Mouse (Mus musculus) embryonic facial prominence, embryonic 15.5 days (tissue): ENCODE results near the gene Sult5a1. TPM values are rescaled to one million over a fixed set of nuclear protein-coding genes. Genes with fewer than 3 reads are reported as not detected.
A peak's percentile ranks its signal among the peaks of the same experiment; 100 is the strongest.
"Not testable (repeated sequence)": the region's sequence is repeated elsewhere in the genome, so short reads cannot be mapped to it uniquely, and the experiment has no call there.

ENCODE experiments used
- ATAC-seq: fragments of 200-750 bp; cut with Nextera tagmentation; 2 replicates; pipeline ENCODE4 v1.8.0; 2017; ENCODE audit warnings: low read depth, moderate TSS enrichment; ENCODE audit not compliant: insufficient number of reproducible peaks, low FRiP score, low TSS enrichment
- H3K27ac ChIP-seq: fragments of 300-500 bp; sonication (generic); replicated peaks from 2 replicates; pipeline ENCODE4 v1.5.1; 2015; ENCODE audit warnings: mild to moderate bottlenecking, inconsistent platforms
- H3K27me3 ChIP-seq: fragments of 300-500 bp; sonication (generic); 2 replicates; pipeline ENCODE4 v1.6.1; 2015; ENCODE audit warnings: inconsistent platforms
- H3K36me3 ChIP-seq: fragments of 300-500 bp; sonication (generic); 2 replicates; pipeline ENCODE4 v1.6.1; 2015; ENCODE audit warnings: mild to moderate bottlenecking, inconsistent platforms
- H3K4me1 ChIP-seq: fragments of 300-500 bp; sonication (generic); 2 replicates; pipeline ENCODE4 v1.6.1; 2015; ENCODE audit warnings: inconsistent platforms
- H3K4me2 ChIP-seq: fragments of 300-500 bp; sonication (generic); replicated peaks from 2 replicates; pipeline ENCODE4 v1.6.1; 2015; ENCODE audit warnings: mild to moderate bottlenecking, inconsistent platforms
- H3K4me3 ChIP-seq: fragments of 300-500 bp; sonication (generic); replicated peaks from 2 replicates; pipeline ENCODE4 v1.5.1; 2015; ENCODE audit warnings: mild to moderate bottlenecking, inconsistent platforms
- H3K9ac ChIP-seq: fragments of 300-500 bp; sonication (generic); 2 replicates; pipeline ENCODE4 v1.6.1; 2015; ENCODE audit warnings: inconsistent platforms
- H3K9me3 ChIP-seq: fragments of 300-500 bp; sonication (generic); replicated peaks from 2 replicates; pipeline ENCODE4 v1.6.1; 2016; ENCODE audit warnings: inconsistent platforms
- WGBS: fragments of 180-500 bp; shearing (Covaris S2); methylation state at CpG from one replicate; pipeline ENCODE4 v1.1.7; 2015; 5-methylcytosine and 5-hydroxymethylcytosine counted together
- polyA plus RNA-seq: library from polyadenylated mRNA; unstranded; fragments of >200 nt; fragmentation: Nextera tagmentation; extraction: Ambion mirVana; gene quantifications from 2 replicates; pipeline ENCODE4 v1.2.1, GENCODE M21; 2015

Gene Sult5a1
- polyA plus RNA-seq, 1 experiment from 2014 or later: 47.8 TPM

DNA sequence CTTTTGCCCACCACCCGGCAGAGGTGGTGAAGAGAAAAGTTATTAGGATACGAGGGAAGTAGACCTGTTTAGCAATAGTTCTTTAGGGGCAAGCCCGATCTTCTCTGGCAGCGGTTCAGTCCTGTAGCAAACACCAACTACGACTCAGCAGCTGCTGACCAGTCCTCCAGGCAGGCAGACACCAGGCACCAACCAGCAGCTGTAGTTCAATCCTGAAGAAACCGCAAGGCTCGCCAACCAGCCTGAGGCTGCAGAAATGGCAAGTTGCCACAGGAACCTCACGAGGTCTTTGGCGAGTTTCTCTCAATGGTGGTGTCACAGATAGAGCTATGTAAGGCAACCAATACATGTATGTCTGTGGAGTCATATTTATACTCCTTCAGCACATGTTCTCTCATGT lies 45.2 kb downstream of the Sult5a1 start:
- H3K4me2 ChIP-seq: no peak overlapping the region

DNA sequence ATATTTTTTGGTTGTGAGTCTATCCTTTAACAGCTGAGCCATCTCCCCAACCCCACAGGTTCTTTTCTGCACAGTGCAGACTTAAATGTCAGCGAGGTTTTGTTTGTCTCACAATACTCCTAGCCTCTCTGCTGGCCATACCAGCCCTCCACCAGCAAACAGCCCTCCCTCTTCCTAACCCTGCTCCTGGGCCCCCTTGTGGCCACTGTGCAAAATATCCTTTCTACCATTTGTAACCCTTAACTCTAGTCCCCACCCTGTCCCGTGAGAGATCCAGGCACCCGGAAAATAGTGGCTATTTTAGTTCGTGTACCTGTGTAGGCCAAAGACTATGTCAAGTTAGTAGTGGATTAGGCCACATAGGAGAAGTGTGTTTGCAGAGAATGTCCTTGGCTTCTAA lies 47.5 kb downstream of the Sult5a1 start:
- Histone ChIP-seq H3K27ac (no peak overlapping the region), H3K4me3 (no peak overlapping the region), H3K9me3 (no peaks in the 10 kb centered on the region), H3K9ac (no peak overlapping the region), H3K4me2 (no peak overlapping the region), H3K4me1 (peaks cover 15% of the 10 kb centered on the region), H3K36me3 (peaks cover 2% of the 10 kb centered on the region), H3K27me3 (peaks cover 2% of the 10 kb centered on the region)
- ATAC-seq: 0 out of 2 replicates have a peak, but pooled peaks have one; percentile 34
- WGBS: 15% methylated on average over 4 of the region's 4 CpGs

More for the DNA sequence above, 45.2 kb downstream of the Sult5a1 start:
- Histone ChIP-seq H3K27me3 (peaks cover 24% of the 10 kb centered on the region), H3K36me3 (no peaks in the 10 kb centered on the region), H3K4me1 (peaks cover 31% of the 10 kb centered on the region), H3K9ac (no peak overlapping the region), H3K9me3 (no peaks in the 10 kb centered on the region), H3K4me3 (no peak overlapping the region), H3K27ac (no peak overlapping the region)
- 60% methylated on average over 9 of the region's 9 CpGs for WGBS
- no peak for ATAC-seq

DNA sequence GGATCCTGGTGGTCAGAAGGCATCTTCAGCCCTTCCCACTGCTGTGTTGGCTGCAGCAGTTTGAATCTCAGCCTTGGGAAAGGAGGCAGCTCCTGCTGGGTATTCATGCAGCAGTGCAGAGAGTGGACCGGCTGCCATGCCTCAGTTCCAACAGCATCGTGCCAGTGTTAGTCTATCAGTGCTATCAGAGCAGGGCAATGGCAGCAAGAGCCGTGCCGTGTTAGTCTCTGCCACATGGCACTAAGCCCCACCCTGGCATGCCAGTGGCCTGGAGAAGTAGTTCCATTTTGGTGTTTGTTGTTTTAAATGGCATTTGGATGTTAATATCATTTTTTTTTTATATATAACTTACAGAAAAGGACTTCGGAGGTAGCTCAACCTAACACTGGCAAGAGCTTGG lies 49.2 kb downstream of the Sult5a1 start:
- Histone ChIP-seq H3K27ac (no peak overlapping the region), H3K9me3 (no peaks in the 10 kb centered on the region), H3K9ac (no peak overlapping the region), H3K36me3 (peaks cover 19% of the 10 kb centered on the region), H3K4me2 (no peak overlapping the region), H3K4me1 (peaks cover 14% of the 10 kb centered on the region), H3K27me3 (no peaks in the 10 kb centered on the region), H3K4me3 (no peak overlapping the region)
- whole genome bisulfite sequencing: 84% methylated on average over 5 of the region's 5 CpGs
- no peak for ATAC-seq

DNA sequence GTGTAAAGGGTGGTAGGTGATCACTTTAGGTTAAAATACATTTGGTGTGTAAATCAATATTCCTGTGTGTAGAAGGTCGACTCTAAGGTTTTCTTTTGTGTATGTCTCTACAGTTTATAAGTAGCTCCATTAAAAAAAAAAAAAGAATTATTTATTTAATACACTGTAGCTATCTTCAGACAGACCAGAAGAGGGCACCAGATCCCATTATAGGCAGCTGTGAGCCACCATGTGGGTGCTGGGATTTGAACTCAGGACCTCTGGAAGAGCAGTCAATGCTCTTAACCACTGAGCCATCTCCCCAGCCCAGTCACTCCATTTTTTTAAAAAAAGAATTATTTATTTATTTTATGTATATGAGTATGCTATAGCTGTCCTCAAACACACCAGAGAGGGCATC lies 50.1 kb downstream of the Sult5a1 start:
- Histone ChIP-seq H3K4me2 (no peak overlapping the region), H3K27me3 (no peaks in the 10 kb centered on the region), H3K27ac (no peak overlapping the region), H3K36me3 (peaks cover 27% of the 10 kb centered on the region), H3K4me1 (peaks cover 21% of the 10 kb centered on the region), H3K9ac (no peak overlapping the region), H3K4me3 (no peak overlapping the region), H3K9me3 (no peaks in the 10 kb centered on the region)
- no peak for ATAC-seq
- WGBS: 75% methylated on average over 1 of the region's 1 CpGs

DNA sequence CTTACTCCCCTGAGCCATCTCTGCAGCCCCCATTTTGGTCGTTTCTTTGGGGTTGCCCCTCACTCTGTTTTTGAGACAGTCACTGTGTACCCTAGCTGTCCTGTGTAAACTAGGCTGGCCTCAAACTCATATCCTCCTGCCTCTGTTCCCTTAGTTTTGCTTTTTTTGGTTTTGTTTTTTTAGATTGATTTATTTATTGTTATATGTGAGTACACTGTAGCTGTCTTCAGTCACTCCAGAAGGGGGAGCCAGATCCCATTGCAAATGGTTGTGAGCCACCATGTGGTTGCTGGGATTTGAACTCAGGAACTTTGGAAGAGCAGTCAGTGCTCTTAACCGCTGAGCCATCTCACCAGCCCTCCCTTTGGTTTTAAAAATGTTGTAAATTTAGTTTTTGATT lies 51.6 kb downstream of the Sult5a1 start:
- H3K36me3 ChIP-seq: peaks cover 27% of the 10 kb centered on the region
- no peak overlapping the region for H3K4me2 ChIP-seq
- H3K9me3 ChIP-seq: no peaks in the 10 kb centered on the region
- H3K27ac ChIP-seq: no peak overlapping the region
- ATAC-seq: no peak
- 56% methylated on average over 2 of the region's 2 CpGs for WGBS
- H3K9ac ChIP-seq: no peak overlapping the region
- H3K4me1 ChIP-seq: peaks cover 24% of the 10 kb centered on the region
- no peak overlapping the region for H3K4me3 ChIP-seq
- H3K27me3 ChIP-seq: no peaks in the 10 kb centered on the region

DNA sequence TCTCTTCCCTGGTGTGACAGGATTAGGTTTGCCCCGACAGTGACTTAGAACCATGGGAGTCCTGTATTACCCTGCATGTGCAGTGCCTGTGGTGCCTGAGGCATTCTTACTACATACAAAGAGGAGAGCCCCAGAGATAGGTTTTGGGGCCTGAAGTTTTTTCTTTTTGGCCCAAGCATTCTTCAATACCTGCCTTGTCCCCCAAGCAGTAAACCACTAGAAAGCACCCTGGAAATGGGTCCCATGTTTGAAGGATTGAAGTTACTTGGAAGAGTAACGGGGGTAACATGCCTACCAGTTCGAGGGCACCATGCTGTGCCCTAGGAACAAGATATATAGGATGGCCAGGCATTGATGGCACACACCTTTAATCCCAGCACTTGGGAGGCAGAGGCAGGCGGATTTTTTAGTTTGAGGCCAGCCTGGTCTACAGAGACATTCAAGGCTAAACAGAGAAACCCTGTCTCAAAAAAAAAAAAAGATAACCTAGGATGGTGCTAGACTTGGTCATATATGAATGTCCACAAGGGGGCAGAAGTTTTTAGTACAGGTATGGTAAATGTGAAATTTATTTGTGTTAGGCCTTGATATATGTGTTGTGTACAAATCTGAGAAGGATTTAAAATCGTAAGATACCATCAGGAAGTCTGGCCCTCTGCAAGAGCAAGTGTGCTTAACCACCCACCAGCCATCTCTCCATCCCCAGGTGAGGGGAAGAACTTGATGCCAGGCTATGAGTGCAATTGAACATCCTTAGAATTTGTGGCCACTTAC lies 52.4 kb downstream of the Sult5a1 start:
- WGBS: 68% methylated on average over 5 of the region's 5 CpGs
- H3K36me3 ChIP-seq: peaks cover 27% of the 10 kb centered on the region
- no peak overlapping the region for H3K4me3 ChIP-seq
- ATAC-seq: no peak
- H3K27me3 ChIP-seq: no peaks in the 10 kb centered on the region
- H3K4me2 ChIP-seq: no peak overlapping the region
- H3K9me3 ChIP-seq: no peaks in the 10 kb centered on the region
- no peak overlapping the region for H3K27ac ChIP-seq
- H3K4me1 ChIP-seq: peaks cover 24% of the 10 kb centered on the region
- no peak overlapping the region for H3K9ac ChIP-seq

DNA sequence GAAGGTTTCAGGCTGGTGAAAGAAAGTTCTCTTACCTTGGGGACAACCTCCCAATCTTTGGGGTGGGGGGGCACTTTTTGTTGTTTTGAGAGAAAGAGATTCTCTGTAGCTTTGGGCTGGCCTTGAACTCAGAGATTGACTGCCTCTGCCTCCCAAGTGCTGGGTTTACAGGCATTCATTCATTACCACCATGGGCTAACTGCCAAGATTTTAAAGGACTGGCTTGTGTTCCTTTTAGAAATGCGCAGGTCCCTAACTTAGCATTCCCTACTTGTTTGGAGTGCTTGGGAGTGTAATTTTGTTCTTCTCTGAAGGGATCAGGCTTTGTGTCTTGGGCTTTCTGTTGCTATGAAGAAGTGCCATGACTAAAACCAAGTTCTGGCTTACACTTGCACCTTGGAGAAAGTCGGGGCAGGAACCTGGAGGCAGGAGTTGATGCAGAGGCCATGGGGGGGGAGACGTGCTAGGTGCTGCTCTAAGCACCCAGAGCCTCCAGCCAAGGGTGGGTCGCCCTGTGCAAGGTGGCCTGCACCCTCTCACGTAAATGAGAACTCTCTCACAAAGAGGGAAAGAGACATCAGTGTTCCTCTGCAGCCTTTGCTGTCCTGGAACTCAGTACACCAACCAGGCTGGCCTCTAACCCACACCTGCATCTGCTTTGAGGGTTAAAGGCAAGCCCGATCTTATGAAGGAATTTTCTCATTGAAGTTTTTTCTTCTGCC lies 53.9 kb downstream of the Sult5a1 start:
- H3K27me3 ChIP-seq: no peaks in the 10 kb centered on the region
- H3K9ac ChIP-seq: peak overlapping the region; percentile 91
- H3K27ac ChIP-seq: peak overlapping the region; percentile 96
- peak overlapping the region; percentile 72 for H3K4me3 ChIP-seq
- peaks cover 26% of the 10 kb centered on the region for H3K4me1 ChIP-seq
- WGBS: 74% methylated on average over 6 of the region's 6 CpGs
- no peak for ATAC-seq
- peak overlapping the region; percentile 73 for H3K4me2 ChIP-seq
- no peaks in the 10 kb centered on the region for H3K9me3 ChIP-seq
- H3K36me3 ChIP-seq: peaks cover 27% of the 10 kb centered on the region

DNA sequence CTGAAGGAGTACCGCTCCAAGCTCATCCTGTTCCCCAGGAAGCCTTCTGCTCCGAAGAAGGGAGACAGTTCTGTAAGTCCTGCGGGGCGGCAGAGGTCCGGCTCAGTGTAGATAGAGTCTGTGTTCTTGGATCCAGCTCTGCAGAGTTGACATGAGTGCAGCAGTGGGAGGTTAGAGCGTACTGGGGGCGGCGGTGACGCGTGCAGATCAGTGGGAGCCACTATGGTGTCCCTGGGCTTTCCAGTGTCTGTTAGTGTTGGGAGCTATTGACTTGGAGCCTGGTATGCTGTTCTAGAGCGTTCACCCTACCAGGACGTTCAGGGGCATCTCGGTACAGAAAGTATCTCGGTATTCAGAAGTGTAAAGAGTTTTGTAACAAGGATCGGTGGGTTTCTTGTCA lies 54.8 kb downstream of the Sult5a1 start:
- Histone ChIP-seq H3K4me2 (peak overlapping the region; percentile 73), H3K4me1 (peaks cover 26% of the 10 kb centered on the region), H3K36me3 (peaks cover 27% of the 10 kb centered on the region), H3K9me3 (no peaks in the 10 kb centered on the region), H3K27me3 (no peaks in the 10 kb centered on the region), H3K27ac (peak overlapping the region; percentile 96; the same call in 1 of the 2 replicates), H3K9ac (peak overlapping the region; percentile 91), H3K4me3 (peak overlapping the region; percentile 72)
- ATAC-seq: no peak
- WGBS: 14% methylated on average over 15 of the region's 15 CpGs

DNA sequence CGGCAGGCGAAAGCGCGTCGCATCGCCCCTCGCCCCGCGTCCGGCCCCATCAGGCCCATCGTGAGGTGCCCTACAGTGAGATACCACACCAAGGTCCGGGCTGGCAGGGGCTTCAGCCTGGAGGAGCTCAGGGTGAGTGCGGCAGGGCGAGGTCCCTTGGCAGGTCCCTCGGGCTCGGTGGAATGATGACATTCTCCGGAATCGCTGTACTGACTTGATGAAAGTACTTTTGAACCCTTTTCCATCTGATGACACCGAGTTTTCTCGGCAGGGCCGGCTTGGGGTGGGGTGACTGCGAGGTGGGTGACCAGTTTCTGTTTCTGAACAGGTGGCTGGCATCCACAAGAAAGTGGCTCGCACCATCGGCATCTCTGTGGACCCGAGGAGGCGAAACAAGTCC lies 55.3 kb downstream of the Sult5a1 start:
- Histone ChIP-seq H3K9ac (peak overlapping the region; percentile 91), H3K4me3 (peak overlapping the region; percentile 72), H3K4me1 (peaks cover 26% of the 10 kb centered on the region), H3K36me3 (peaks cover 30% of the 10 kb centered on the region), H3K27ac (peak overlapping the region; percentile 96), H3K4me2 (peak overlapping the region; percentile 73)
- whole genome bisulfite sequencing: 4% methylated on average over 26 of the region's 26 CpGs
- H3K27me3 ChIP-seq, H3K9me3 ChIP-seq, ATAC-seq: not testable (repeated sequence)

DNA sequence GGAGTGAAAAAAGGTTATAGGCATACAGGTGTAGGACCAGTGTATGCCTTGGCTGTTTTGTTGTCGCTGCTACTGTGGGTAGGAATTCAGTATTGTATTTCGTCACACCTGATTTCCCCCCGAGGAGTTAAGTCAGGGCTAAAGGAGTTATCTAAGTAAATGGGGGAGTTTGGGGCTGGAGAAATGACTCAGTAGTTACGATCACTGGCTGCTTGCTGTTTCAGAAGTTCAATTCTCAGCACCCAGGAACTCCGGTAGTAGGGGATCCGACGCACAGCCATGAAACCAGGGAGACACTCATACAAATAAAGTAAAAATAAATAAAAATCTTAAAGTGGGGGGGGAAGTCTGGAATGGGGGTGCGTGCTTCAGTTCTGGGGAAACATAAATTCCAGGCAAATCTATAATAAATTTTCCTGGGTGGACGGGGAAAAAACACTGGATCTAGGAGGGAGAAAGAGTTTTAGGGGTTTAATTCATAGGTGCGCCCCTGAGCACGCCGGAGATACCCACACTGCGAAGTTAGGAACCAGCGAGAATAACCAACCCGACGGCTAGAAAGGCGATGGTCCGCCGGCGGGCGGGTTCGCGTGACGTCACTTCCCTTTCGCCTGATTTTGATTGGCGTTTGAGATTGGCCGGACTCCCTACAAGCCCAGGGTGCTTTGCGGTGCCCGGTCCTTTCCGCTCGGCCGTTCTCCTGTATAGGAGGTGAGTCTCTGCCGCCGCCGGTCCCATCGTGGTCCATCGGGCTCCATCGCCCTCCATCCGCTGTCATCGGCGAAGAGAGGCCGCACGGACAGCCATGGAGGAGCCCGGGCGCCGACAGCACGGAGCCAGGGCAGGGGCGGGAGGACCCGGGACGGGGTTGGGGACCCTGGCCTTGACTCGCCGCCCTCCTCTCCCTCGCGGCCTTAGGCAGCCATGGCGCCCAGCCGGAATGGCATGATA lies 56.1 kb downstream of the Sult5a1 start, which contains the start of gene Rpl13:
Gene Rpl13 (plus strand): TSS at position 616 of the 951 bp plus-strand sequence.
- Histone ChIP-seq H3K9ac (peak within 1 kb of the TSS; percentile 91), H3K4me3 (peak within 1 kb of the TSS; percentile 72)
- WGBS: 1% methylated on average over 56 of the region's 56 CpGs

More for the DNA sequence above, 56.1 kb downstream of the Sult5a1 start, which contains the start of gene Rpl13:
- Histone ChIP-seq H3K4me1 (peaks cover 26% of the 10 kb centered on the region), H3K4me2 (peak within 1 kb of the TSS; percentile 73), H3K27ac (peak within 1 kb of the TSS; percentile 96), H3K27me3 (no peaks in the 10 kb centered on the region), H3K9me3 (no peaks in the 10 kb centered on the region), H3K36me3 (peaks cover 39% of the 10 kb centered on the region)
- ATAC-seq: peak; percentile 92
